Mouse (Mus musculus) gonadal fat pad, adult 2 months (tissue): Measurements from ENCODE around the gene Gatm. TPM values are rescaled to one million over a fixed set of nuclear protein-coding genes. Genes with fewer than 3 reads are reported as not detected.

Source experiments
- DNase-seq: peaks from one replicate; pipeline ENCODE4 v3.0.0-alpha.2; 2012; ENCODE audit warnings: low read depth
- polyA plus RNA-seq: library from polyadenylated mRNA; depleted of rRNA; stranded (reverse); fragments of >200 nt; gene quantifications from 2 replicates; pipeline ENCODE4 v1.2.3, GENCODE M21; 2012; rRNA removed

The Gatm gene
- 8.6 and 17.4 TPM in 2 replicates for polyA plus RNA-seq

DNA sequence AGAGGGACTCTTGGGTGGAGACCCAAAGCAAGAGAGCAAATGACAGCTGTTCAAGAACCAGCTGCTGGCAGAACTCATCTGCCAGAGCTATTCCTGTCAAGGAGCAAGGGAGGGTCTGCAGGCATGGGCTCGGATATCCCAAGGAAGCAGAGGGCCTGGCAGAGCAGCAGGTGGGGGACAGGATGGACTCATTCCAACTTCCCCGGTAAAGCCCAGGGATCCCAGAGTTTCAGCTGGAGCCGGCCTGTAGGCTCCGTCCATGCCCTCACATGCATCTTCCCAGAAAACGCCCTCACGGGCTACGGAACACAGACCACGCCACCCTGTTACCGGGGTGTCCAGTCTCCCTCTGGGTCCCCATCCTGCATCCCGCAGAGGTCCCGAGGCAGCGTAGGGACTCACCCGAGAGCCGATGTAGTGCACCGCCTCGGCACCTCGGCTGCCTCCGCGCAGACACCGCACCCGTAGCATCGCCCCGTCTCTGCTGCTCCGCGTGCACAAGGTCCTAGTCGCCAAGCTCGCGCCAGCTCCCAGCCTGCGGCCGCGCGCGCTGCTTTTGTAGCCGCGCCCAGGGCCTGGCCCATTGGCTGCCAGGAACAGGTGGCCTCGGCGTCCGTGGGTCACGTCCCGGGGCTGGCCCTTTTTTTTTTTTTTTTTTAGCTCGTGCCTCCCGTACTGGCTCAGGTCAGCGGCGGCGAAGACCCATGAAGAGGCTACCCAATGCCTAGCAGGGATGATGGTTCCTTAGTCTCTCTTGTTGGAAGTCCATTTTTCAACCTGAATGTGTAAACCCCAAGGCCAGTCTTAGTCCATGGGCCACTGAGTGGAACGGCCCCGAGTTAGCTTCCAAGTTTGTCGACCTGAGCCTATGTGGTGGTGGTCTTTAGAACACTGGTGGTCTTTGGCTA is at the start of gene Gatm:
Gene Gatm (minus strand): TSS at position 558 of the 908 bp plus-strand sequence.
- no peak for DNase-seq

DNA sequence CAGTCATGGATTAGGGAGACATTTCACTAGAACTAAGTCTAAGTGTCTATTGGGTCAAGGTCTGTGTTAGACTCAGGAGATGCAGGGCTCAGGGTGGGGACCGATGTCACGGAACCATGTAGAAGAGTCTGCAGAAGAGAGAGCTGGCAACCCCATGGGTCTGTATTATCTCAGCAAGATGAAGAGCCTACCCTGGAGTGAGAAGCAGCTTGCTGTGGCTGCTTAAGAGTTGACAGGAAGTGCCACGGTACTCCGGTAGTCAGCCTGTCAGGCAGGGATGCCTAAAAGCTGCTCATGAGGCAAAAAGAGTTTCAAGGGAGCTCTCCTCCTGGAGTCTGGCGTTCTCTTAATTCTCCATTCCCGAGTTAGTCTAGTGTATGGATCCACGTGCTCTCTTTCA is 48.7 kb upstream of the Gatm start:
- DNase-seq: no peak

DNA sequence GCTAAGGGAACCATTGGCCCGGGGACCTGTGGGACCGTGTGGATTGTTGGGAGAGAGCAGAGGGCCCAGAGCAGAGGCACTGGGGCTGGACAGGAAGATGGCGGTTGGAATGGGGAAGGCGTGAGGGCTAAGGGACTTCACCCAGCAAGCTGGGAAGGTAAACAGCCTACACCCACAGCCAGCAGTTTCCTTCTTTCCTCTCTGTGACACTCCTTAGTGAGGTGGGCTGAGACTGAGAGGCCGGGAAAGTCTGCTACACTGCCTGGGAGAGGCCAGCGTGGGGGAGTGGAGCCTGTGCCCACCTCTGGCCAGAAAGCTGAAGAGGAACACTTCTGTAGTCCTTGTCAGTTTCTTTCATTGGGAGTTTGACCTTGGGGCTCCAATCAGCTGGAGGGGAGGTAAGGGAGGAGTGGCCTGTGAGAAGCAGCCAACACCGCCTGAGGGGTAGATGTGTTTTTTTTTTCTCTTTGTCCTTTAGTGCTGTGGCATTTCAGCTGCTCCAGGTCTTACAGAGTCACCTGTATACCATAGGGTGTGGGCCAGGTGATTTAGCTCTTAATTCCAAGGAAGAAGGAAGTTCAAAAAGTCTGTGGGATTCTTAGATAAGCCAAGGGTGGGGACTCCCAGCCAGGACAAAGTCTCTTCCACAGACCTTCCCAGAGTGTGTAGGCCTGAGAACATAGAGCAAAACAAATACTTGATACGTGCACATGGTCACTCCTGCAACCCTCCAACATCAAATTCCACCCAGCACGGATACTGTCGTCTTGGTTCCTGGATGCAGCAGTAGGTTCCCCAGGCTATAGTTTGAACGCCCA is 46.8 kb upstream of the Gatm start:
- no peak for DNase-seq

DNA sequence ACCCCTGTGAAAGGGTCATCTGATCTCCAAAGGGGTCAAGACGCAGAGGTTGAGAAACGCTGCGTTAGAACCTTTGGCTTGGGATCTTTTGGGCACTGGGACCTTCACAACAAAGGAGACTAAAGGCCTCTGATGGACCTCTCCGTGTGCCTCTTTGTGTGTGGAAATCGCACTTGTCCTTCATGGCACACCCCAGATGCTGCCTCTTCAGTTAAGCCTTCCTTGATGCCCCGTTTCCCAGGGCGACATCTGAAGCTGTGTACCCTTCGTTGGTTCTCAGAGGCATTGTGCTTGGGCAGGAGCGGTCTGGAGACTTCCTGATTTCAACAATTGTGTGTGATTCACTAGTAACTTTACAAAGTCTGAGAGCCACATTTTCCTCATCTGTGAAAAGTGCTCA is 45.7 kb upstream of the Gatm start:
- no peak for DNase-seq

DNA sequence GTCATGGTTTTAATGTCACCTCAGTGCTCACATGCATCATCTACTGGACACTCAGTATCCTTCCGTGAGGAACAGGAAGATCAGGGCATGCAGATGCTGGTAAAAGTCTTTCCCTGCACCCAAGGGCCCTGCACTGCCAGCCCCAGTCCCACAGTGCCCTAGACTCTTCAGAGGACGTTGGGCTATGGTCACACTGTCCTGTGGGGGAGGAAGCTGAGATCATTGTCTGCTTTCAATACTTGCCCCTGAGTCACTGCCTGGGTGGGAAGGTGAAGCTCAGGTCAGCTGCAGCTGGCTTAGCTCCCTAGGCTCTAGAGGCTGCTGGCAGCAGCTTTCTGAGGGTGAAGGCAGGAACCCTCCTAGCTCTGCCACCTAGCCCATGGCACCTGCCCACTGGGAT is 44.9 kb upstream of the Gatm start:
- DNase-seq: no peak

DNA sequence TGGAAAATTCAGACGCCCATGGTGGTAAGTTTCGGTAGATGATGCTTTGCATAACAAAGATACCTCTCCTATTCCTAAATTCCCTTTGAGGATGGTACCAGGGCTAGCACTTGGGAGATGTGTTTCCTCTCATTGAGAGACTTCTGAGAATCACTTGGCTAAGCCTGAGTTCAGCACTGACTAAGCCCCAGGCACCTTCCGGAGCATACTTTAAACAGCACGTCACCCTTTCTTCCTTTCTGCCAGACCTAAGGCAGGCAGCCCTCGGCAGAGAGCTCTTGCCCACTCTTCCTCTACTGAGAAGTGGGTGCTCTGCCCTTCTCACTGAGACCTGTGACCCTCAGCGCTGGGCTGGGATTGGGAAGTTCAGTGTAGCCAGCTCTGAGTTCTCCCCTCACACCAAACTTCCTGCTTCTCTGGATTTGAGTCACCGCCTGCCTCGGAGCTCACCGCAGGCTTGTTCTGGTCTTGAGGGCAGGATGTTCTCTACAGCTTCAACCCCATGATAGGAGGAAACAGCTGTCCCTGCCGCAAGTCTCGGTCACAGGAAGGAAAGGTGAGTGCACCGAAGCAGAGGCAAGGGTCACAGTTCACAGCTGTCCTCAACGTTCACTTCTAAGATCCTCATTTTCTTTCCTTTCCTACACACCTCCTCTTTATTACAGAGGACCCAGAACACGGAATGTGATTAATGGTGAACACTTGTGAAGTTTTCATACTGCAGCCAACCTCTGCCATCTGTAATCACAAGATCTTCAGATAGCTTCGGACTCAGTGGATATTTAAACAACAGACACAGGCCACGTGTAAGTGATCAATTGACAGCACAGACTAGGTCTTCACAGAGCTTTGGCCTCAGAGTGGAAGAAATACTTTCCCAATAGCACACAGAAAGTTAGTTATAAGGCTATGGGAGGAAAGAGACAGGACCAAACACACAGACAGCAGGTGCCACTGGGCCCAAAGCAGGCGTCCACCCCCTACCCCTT is 41.3 kb upstream of the Gatm start:
- no peak for DNase-seq

DNA sequence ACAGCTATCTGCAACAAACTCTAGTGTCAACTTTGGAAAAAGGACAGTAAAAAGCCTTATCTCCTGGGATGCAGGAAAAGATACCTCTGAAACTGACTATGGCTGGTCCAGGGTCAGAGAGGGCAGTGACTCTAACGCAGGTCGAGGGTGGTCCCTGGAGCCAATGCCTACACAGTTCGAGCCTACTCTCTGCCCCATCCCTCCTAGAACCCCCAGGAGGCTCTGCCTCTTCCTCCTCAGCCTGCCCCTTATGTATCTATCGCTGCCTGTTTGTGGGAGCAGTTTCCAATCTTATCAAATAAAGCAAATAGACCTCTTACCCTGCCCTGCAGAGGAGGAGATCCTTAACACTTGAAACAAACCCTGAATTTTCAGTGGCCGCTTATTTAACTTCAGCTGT is 27.6 kb upstream of the Gatm start:
- DNase-seq: no peak

DNA sequence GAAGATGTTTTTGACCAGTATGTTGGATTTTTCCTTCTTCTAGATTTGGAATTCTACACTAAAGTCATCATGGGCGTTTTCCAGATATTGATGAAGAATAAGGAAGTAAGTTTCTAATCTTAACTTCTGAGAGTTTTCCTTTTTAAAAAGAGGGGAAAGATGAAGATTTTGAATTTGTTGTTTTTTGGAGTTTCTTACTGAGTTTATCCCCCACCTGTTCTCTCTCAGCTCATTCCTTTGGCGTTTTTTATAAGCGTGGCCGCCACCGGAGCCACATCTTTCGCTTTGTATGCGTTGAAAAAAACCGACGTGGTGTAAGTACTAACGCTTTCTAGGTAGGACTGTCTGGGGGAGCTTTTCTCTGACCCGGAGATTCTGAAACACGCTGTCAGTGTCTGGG is 26.9 kb upstream of the Gatm start:
- no peak for DNase-seq

DNA sequence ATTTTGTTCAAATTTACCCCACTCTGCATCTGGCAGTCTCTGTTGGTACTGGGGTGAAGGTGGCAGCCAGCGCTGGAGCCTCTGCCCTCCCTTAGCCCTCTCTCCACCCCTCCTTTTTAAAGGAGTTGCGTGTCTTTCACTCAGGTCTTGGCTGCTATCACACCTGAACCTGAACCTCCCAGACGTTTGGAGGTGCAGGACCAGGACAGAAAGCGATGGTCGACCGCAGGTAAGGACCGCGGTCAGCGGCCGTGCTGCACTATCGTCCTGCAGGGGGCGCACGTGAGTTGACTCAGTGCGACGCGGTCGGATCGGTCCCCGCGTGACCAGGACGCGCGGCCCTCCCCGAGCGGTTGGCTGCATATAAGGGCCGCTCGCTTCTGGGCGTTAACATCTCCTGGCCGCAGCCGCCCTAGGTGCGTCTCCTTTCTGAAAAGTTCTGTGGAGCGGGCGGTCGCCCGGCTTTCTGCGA is 26.5 kb upstream of the Gatm start:
- DNase-seq: no peak

DNA sequence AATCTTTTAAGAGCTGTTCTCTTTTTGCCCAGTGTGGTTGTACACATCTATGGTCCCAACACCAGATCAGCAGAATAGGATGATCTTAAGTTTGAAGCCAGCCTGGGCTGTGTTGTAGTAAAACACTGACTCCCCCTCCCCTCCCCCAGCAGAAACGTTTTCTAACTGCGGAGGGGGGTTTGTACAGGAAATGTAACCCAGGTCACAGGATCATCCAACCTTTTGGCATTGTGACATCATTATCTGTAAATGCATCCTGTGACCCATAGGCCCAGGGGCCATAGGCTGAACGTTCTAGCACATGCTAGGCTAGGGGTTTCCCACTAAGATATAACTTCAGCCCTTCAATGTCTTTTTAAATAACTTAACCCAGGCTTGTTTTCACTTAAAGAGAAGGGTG is 25.6 kb upstream of the Gatm start, which contains the start of gene AA467197:
Gene AA467197 (plus strand): TSS at position 301 of the 400 bp plus-strand sequence.
- DNase-seq: no peak

DNA sequence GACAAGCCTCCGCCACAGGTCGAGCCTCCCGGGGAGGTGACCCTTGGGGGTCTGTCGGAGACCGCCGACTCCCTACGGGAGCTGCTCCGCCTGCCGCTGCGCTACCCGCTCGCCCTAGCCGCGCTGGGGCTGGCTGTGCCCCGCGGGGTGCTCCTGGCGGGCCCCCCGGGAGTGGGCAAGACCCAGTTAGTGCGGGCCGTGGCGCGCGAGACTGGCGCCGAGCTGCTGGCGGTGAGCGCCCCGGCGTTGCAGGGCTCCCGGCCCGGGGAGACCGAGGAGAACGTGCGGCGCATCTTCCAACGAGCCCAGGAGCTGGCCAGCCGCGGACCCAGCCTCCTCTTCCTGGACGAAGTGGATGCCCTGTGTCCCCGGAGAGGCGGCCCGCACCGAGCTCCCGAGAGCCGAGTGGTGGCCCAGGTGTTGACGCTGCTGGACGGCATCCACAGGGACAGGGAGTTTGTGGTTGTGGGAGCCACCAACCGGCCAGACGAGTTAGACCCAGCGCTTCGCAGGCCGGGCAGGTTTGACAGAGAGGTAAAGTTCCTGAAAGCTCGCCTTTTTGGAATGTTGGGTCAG is 20.2 kb upstream of the Gatm start:
- DNase-seq: no peak

DNA sequence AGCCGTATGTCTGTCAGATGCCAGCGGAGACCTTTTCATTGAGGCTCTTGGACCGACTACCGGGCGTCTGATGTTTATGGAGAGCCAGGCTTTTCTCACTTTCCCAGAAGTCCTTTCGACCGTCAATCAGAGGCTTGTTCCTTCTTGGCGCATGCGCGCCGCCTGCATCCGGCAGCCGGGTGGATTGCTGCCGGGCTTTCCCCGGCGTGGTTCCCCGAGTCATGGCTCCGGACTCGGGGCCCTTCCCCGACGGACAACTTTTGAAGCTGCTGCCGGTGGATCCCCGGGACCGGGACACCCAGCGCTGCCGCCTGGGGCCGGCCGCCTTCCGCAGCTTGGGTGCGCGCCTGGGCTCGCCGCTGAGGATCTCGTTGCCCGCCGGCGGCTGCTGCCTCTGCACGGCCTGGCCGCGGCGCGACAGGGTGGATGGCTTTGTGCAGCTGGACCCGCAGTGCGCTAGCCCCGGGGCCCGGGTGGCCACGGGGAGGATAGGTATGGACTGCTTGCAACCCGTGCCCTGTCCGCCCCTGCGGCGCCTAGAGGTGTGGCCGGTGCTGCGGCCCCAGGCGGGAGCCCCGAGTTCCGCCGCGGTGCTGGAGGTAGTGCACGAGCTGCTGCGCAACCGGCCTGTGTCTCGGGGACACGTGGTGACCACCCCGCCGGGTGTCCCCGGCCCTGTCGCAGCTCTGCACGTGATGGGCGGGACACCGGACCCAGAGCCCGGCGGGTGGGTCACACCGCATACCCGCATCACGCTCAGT is 19.5 kb upstream of the Gatm start:
- DNase-seq: no peak

DNA sequence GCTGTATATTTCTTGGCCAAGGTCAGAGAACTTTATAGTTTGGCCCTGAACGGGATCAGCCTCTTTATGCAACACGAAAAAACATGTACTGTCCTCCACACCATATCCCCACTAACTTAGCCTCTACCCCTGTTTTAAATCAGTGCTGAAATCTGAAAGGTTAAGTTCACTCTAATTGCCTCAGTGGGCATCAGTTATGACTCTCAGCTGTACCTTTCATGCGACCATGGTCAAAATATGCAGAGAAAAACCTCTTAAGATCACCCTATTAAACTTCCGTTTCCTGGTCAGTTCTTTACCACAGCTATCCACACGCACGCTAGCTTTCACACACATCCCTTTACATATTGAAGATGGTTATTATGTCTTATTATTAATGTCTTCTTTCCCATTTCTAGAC is 18.8 kb upstream of the Gatm start:
- no peak for DNase-seq

DNA sequence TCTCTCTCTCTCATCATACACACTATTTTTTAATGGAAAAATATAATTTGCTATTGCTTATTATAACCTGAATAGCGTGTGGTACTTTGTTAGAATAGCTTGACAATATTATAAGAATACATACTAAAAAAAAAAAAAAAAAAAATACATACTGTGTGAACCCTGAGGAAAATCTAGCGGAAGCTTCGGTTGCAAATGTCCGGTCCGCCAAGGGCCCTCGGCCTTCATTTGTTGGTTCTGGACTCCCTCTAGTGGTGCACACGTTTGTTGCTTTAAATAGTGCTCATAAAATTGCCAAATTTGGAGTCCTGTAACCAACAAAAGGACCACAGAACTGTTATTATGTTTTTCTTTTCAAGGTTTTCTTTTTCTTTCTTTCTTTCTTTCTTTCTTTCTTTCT is 17.9 kb upstream of the Gatm start:
- no peak for DNase-seq

DNA sequence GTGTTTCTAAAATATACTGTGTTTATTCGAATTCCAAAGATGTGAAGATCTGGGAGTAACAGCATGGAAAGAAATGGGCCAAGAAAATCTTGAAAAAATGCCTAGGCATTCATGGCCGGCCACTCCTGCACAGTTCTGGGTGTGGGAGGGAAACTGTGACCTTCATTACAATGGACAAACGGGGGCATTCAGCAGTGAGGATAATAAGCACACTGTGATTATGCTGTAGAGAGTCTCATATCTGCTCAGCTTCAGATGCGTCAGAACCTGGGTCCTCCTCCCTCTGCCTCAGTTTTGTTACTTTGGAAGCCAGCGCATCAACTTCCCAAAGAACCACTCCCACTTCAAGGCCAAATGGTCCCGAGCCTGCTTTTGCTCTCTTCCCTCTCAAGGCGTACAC is 14.8 kb upstream of the Gatm start:
- no peak for DNase-seq

DNA sequence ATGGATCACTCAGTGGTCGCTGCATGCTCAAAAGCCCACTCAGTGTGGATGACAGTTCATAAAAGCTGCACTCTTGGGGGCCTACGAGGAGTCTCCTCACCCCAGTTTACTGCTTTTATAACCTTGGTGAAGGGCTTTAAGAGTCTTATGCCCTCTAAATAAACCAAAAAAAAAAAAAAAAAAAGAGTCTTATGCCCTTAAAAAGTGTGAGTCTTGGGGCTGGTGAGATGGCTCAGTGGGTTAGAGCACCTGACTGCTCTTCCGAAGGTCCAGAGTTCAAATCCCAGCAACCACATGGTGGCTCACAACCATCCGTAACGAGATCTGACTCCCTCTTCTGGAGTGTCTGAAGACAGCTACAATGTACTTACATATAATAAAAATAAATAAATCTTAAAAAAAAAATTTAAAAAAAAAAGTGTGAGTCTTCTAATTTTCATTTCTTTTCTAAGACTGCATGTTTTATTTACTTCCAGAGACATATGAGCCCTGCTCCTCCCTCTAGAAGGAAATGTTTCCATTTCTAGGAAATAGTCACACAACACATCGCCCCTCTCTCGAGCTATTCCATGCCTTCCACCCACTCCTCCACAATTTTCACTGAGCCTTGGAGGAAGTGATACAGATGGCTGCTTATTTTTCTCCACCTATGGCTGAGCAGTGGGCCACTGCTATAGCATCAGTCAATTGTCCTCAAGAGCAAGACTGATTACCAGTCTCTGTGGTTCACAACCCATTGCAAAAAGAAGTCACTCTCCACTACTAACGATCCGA is 10.4 kb upstream of the Gatm start:
- no peak for DNase-seq

DNA sequence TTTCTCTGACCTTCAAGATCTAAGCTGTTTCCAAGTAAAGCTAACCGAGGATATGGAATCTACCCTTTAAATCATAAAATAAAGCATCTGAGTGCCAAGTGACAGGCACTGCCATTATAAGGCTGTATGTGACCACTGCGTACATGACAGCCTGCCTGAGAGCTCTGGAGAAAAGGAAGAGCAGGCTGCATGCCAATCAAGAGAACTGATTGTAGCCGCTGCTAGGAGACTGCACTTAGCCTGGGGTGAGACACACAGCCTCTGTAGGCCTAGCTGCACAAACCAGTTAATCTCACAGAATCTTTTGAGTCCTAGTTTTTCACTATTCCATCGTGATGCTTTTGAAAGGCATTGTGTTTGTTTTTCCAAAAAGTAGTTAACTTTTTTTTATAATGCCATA is 7.6 kb upstream of the Gatm start:
- DNase-seq: no peak

DNA sequence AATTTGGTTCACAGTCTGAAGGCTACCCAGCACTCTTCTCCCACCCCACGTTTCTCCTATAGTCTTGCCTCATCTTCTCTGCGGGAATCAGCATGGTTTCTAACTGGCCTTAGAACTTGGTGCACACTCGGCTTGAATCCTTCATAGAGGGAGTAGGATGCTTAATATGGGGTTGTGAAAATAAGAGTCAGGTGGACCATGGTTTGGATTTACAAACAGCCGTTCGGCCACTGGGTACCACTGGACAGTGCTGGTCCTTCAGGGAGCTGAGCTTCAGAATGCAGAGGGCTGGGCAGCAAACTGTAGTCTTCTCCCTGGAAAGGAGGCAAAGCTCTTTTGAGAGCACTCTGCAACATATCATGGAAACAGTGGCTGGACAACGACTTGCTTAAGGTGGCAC is 6.7 kb upstream of the Gatm start:
- no peak for DNase-seq

DNA sequence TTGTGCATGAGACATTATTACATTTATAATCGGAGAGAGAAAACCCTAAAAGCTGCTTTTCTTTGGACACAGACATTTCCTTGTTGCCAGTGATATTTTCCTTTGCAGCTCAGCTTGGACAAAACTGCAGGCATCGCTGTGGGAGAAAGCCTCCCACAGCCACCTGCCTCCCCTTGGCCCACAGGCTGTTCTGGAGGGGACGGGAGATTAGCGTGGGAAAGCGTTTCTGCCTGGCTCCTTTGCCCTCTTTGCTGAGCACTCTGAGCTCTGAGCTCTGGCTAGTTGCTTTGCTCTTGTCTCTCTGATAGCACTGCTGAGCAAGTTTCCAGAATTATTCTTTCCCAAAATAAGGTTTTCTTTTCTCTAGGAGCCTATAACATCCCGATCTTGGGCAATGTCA is 5.1 kb upstream of the Gatm start:
- no peak for DNase-seq

DNA sequence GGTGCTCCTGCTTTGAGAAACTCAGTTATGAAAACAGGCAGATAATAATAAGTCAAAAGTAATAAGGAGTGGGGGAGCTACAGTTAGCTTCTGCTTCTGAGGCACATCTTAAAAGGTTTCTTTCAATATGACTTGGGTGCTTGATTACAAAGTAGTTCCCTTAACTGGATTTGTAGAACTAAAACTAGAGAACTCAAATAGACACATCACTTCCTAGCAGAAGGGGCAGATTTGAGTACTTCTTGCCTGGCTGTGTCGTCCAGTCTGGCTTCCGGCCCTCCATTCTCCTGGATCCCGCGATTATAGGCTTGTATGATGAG is 511 bp upstream of the Gatm start:
- no peak for DNase-seq
